In genomic region chr6:86318855-86319254, GRCm38 (mm10) we compare ENCODE assay signal across 11 mouse cellular contexts. TPM values are rescaled to one million over a fixed set of nuclear protein-coding genes. Genes with fewer than 3 reads are reported as not detected.
DNase-seq lines count a peak whose midpoint lies in the region; ATAC-seq and TF ChIP-seq lines count a peak whose summit lies in the region.
"Had no signal": no experiment of that assay in that cellular context is flagged by ENCODE, and none has a peak within 500 bp of the region (broad histone marks: within the 10 kb centered on the region; RNA-seq: fewer than 3 reads in every experiment).

No protein-coding gene starts in this region.

- H3K36me3 ChIP-seq in heart, embryonic 10.5 days = no peaks in the 10 kb centered on the region
- no peaks in the 10 kb centered on the region for H3K36me3 ChIP-seq in intestine, embryonic 16.5 days (ENCODE audit: control insufficient read depth, insufficient read depth, low read length)
- H3K36me3 ChIP-seq in midbrain, embryonic 14.5 days (ENCODE audit: control insufficient read depth, insufficient read depth, low read length) = no peaks in the 10 kb centered on the region

- DNase-seq in heart, postnatal 4 days = peak; percentile 32
- no peak for DNase-seq in heart, embryonic 10.5 days (ENCODE audit: low spot score)
- peak; percentile 71 for DNase-seq in 3134 (ENCODE audit: extremely low read depth, insufficient read length, low spot score)
- peak; percentile 94 for DNase-seq in Patski (ENCODE audit: low read depth, low spot score)
- no peak for DNase-seq in retina, postnatal 1 day
- DNase-seq in liver = no peak
- no peak for DNase-seq in midbrain, embryonic 14.5 days
- DNase-seq: embryo, embryonic 11 days; gastrocnemius, postnatal 14 days had no signal

- H3K9ac ChIP-seq in intestine, embryonic 16.5 days (ENCODE audit: low read depth, low read length) = no peak overlapping the region
- no peak overlapping the region for H3K9ac ChIP-seq in midbrain, embryonic 14.5 days (replicated peaks; ENCODE audit: low read length)

- ATAC-seq in Patski = peak; percentile 95
- ATAC-seq in intestine, embryonic 16.5 days = peak; percentile 74
- no peak for ATAC-seq in midbrain, embryonic 14.5 days (ENCODE audit: low FRiP score, low TSS enrichment)

- in situ Hi-C loops in Patski (cut with MboI; ENCODE audit: low pct_unique_long_range_greater_than_20kb) = no loop called here

- CTCF ChIA-PET in Patski (lab: Charles Lee) = no interaction called here

- no peaks in the 10 kb centered on the region for H3K9me3 ChIP-seq in heart, embryonic 10.5 days
- H3K9me3 ChIP-seq in intestine, embryonic 16.5 days (ENCODE audit: control insufficient read depth, low read length) = no peaks in the 10 kb centered on the region
- H3K9me3 ChIP-seq in midbrain, embryonic 14.5 days (ENCODE audit: control insufficient read depth, low read length) = no peaks in the 10 kb centered on the region

- H3K27me3 ChIP-seq in heart, embryonic 10.5 days (ENCODE audit: insufficient read depth, poor library complexity, severe bottlenecking) = no peaks in the 10 kb centered on the region
- H3K27me3 ChIP-seq in Patski = no peaks in the 10 kb centered on the region
- no peaks in the 10 kb centered on the region for H3K27me3 ChIP-seq in intestine, embryonic 16.5 days (replicated peaks; ENCODE audit: control insufficient read depth, insufficient read depth, low read length)
- H3K27me3 ChIP-seq in midbrain, embryonic 14.5 days (ENCODE audit: control insufficient read depth, insufficient read depth, low read length) = no peaks in the 10 kb centered on the region

- WGBS in heart, embryonic 10.5 days = 44% methylated on average over 4 of the region's 4 CpGs
- 46% methylated on average over 4 of the region's 4 CpGs for WGBS in intestine, embryonic 16.5 days
- 90% methylated on average over 4 of the region's 4 CpGs for WGBS in midbrain, embryonic 14.5 days

- H3K27ac ChIP-seq in heart, embryonic 10.5 days = no peak overlapping the region
- H3K27ac ChIP-seq in intestine, embryonic 16.5 days (ENCODE audit: low read length) = no peak overlapping the region
- H3K27ac ChIP-seq in midbrain, embryonic 14.5 days (replicated peaks; ENCODE audit: low read depth, low read length) = no peak overlapping the region
- H3K27ac ChIP-seq: layer of hippocampus, adult 2 months had no signal

- H3K4me2 ChIP-seq in intestine, embryonic 16.5 days (ENCODE audit: low read depth, low read length) = no peak overlapping the region
- no peak overlapping the region for H3K4me2 ChIP-seq in midbrain, embryonic 14.5 days (ENCODE audit: low read length)

- 0 out of 2 replicates have a peak, but pooled peaks cover 4% of the 10 kb centered on the region for H3K4me1 ChIP-seq in heart, embryonic 10.5 days
- H3K4me1 ChIP-seq in intestine, embryonic 16.5 days (ENCODE audit: control insufficient read depth, insufficient read depth, low read length) = no peaks in the 10 kb centered on the region
- no peaks in the 10 kb centered on the region for H3K4me1 ChIP-seq in midbrain, embryonic 14.5 days (ENCODE audit: control insufficient read depth, insufficient read depth, low read length)

- no peak for TF ChIP-seq CTCF in Patski (IDR thresholded peaks at IDR 0.05)

- POLR2A ChIA-PET in Patski (lab: Charles Lee) = interaction anchor here (0.9 kb wide), 1 partner anchor 168 kb away, joined by 4 read pairs; no protein-coding TSS in a partner anchor

- no peak overlapping the region for H3K4me3 ChIP-seq in heart, embryonic 10.5 days
- H3K4me3 ChIP-seq in intestine, embryonic 16.5 days (ENCODE audit: low read length) = no peak overlapping the region
- no peak overlapping the region for H3K4me3 ChIP-seq in midbrain, embryonic 14.5 days (replicated peaks; ENCODE audit: low read depth, low read length)
- H3K4me3 ChIP-seq: layer of hippocampus, adult 2 months had no signal

RNA-seq across cellular contexts. Expression of gene Fam136a, which starts 46.6 kb away (rescaled TPM):
- 10 to 100 TPM; 26.8 to 28.7 TPM for total RNA-seq in heart, postnatal 4 days (2021)
- polyA plus RNA-seq in heart, embryonic 10.5 days (2016; fragmentation: Nextera tagmentation; extraction: Ambion mirVana) = 148 and 182 TPM in 2 replicates
- polyA plus RNA-seq in Patski (2021) = 36.3 TPM
- polyA plus RNA-seq in intestine, embryonic 16.5 days (2015; fragmentation: Nextera tagmentation; extraction: Ambion mirVana) = 163 and 176 TPM in 2 replicates
- 124 and 130 TPM in 2 replicates for polyA plus RNA-seq in midbrain, embryonic 14.5 days (2014; fragmentation: Nextera tagmentation; extraction: Ambion mirVana)

RNA-seq across cellular contexts. Expression of gene Snrpg, which starts 52.2 kb away (rescaled TPM):
- total RNA-seq in heart, postnatal 4 days (2021) = 100 to 1,000 TPM; 108 to 113 TPM
- polyA plus RNA-seq in heart, embryonic 10.5 days (2016; fragmentation: Nextera tagmentation; extraction: Ambion mirVana) = 410 and 487 TPM in 2 replicates
- 125 TPM for polyA plus RNA-seq in Patski (2021)
- 393 and 465 TPM in 2 replicates for polyA plus RNA-seq in intestine, embryonic 16.5 days (2015; fragmentation: Nextera tagmentation; extraction: Ambion mirVana)
- 480 and 559 TPM in 2 replicates for polyA plus RNA-seq in midbrain, embryonic 14.5 days (2014; fragmentation: Nextera tagmentation; extraction: Ambion mirVana)

Comparison
In these comparisons a context has a peak if more than half of its experiments do, and no peak if none do; other contexts are left out.
1. DNase-seq: peak in heart, postnatal 4 days (single experiment), 3134 (single experiment) and Patski (single experiment); none in heart, embryonic 10.5 days (single experiment), retina, postnatal 1 day (single experiment), liver (single experiment) and midbrain, embryonic 14.5 days (single experiment).